Mouse (Mus musculus) megakaryocyte, embryonic 14.5 days (primary cell): ENCODE results near the gene Dhcr24. TPM values are rescaled to one million over a fixed set of nuclear protein-coding genes. Genes with fewer than 3 reads are reported as not detected.

Source experiments
- H3K27me3 ChIP-seq: replicated peaks from 2 replicates; pipeline ENCODE3; 2012; ENCODE audit warnings: inconsistent platforms
- H3K36me3 ChIP-seq: replicated peaks from 2 replicates; pipeline ENCODE3; 2012; ENCODE audit warnings: low read length, inconsistent platforms, mixed read lengths
- H3K4me1 ChIP-seq: 2 replicates; pipeline ENCODE4 v1.6.1; 2012; ENCODE audit warnings: inconsistent platforms
- H3K4me3 ChIP-seq: replicated peaks from 2 replicates; pipeline ENCODE3; 2012; ENCODE audit warnings: moderate library complexity, mild to moderate bottlenecking, inconsistent platforms
- H3K9me3 ChIP-seq: 2 replicates; pipeline ENCODE4 v1.6.1; 2012; ENCODE audit warnings: inconsistent platforms
- FLI1 ChIP-seq: IDR thresholded peaks from 2 replicates; pipeline ENCODE4 v1.6.1; 2012; ENCODE audit warnings: low read length, inconsistent platforms, mixed read lengths
- GATA1 ChIP-seq: IDR thresholded peaks from 3 replicates; pipeline ENCODE4 v1.6.1; 2012; ENCODE audit warnings: mixed read lengths, low read length, inconsistent platforms, borderline replicate concordance
- polyA plus RNA-seq: library from polyadenylated mRNA; stranded (reverse); fragments of >175 nt; gene quantifications from 2 replicates; pipeline ENCODE4 v1.2.3, GENCODE M21; 2012; ENCODE audit warnings: low replicate concordance; ENCODE audit not compliant: insufficient read depth

Dhcr24 gene
- polyA plus RNA-seq, 1 experiment, result 125 TPM

DNA sequence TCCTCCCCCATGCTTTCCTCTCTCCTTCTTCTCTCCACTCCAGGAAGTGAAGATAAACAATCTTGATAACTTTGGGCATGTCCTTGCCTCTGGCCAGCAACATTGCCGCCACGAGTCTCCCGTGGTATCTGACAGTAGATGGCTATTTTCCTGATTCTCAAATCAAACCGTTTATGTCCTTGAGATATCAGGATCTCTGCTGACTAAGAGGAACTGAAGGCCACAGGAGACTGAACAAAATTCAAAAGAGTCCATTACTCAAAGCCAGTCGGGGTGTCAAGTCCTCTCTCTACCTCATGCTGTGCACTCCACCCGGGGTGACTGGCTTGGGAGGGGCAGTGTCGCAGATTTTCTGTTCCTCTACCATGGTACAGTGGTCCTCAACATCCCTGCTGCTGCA lies 26.6 kb upstream of the Dhcr24 start:
- H3K36me3 ChIP-seq, result no peaks in the 10 kb centered on the region
- H3K27me3 ChIP-seq, result peaks cover 38% of the 10 kb centered on the region
- no peak for TF ChIP-seq GATA1
- no peak for TF ChIP-seq FLI1
- peaks cover 44% of the 10 kb centered on the region for H3K4me1 ChIP-seq
- 0 out of 2 replicates have a peak, but pooled peaks cover 5% of the 10 kb centered on the region for H3K9me3 ChIP-seq
- H3K4me3 ChIP-seq, result no peak overlapping the region

DNA sequence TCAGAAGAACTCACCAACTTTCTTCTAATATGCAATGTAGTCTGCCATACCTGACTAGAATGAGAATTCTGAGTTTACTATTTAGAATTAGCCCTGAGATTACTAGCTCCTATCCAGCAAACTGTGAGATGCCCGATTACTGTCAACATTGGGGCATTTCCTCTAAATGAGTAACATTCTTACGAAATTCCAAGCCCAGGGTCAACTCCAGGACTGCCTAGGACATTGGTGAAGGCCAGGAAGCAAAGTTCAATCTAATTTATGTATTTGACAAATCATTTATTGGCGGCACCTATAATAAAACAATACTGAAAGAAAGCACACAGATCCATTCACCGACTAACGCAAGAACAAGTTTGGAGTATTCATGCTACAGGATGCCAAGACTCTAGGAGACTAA lies 21.1 kb upstream of the Dhcr24 start:
- Histone ChIP-seq H3K4me1 (peaks cover 29% of the 10 kb centered on the region), H3K9me3 (0 out of 2 replicates have a peak, but pooled peaks cover 7% of the 10 kb centered on the region), H3K36me3 (no peaks in the 10 kb centered on the region), H3K4me3 (no peak overlapping the region), H3K27me3 (peaks cover 54% of the 10 kb centered on the region)
- TF ChIP-seq FLI1 (no peak), GATA1 (no peak)

DNA sequence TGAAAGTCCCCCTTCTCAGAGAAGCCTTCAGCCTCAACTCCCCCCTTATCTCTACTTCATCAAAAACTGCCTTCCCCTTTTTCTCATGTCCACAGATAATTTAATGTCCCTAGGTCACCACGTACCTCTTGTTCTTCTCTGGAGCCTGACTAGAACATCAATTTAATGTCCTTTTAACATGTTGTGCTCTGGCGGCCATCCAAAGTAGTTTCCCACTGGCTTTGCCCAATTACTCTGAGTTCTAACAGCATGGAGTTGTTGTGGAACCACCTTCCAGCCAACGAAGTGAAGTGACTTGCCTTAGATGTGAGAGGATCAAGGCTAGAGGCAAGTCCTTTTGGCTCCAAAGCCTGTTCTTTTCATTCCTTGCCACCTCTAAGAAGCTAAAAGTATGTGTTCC lies 19.3 kb upstream of the Dhcr24 start:
- Histone ChIP-seq H3K4me3 (no peak overlapping the region), H3K27me3 (peaks cover 57% of the 10 kb centered on the region), H3K4me1 (peaks cover 22% of the 10 kb centered on the region), H3K9me3 (0 out of 2 replicates have a peak, but pooled peaks cover 7% of the 10 kb centered on the region), H3K36me3 (no peaks in the 10 kb centered on the region)
- TF ChIP-seq FLI1 (no peak), GATA1 (no peak)

DNA sequence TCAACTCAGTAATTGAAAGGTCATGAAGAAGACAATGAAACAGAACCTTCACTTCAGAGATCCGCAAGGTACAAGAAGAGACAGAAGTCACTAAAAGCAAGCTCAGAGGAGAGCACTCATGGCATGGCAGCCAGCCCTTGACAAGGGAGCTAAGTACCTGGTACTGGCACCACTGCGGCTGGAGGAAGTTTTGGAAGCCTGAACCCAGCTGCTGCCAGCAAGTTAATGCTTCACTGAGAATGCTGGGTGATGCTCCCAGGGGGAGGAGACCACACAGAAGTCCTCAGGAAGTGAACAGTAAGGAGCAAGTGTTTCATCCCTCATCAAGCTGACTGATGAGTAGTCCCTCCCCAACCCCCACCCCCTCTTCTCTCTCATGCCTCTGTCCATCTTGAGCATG lies 18.6 kb upstream of the Dhcr24 start:
- peaks cover 57% of the 10 kb centered on the region for H3K27me3 ChIP-seq
- TF ChIP-seq FLI1 (no peak), GATA1 (no peak)
- H3K4me1 ChIP-seq, result peaks cover 19% of the 10 kb centered on the region
- no peaks in the 10 kb centered on the region for H3K36me3 ChIP-seq
- H3K9me3 ChIP-seq, result 0 out of 2 replicates have a peak, but pooled peaks cover 7% of the 10 kb centered on the region
- H3K4me3 ChIP-seq, result no peak overlapping the region

DNA sequence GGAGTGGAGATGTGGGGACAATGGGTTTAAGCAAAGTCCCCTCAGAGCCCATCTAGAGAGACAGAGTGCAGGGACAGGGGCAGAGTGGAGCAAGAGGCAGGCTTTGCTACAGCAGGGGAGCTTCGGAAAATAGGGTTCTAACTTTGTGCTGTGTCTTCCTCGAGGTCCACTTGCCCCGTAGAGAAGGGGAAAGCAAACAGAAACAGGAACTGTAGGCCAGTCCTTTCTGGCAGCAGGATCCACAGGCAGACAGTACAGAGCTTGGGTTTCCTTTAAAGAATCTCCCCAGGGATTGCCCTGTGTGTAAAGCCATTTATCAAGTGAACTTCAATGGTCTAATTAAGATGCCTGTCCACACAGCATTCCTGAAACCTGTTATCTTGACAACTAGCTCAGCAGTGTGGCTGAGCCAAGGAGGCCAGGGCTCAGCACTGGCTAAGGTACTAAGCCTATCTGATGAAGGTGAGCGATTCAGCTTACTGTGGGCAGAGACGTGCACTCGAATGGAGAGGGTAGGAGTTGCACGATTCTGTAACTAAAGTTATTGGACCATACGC lies 14.9 kb upstream of the Dhcr24 start:
- Histone ChIP-seq H3K4me3 (no peak overlapping the region), H3K9me3 (peaks cover 5% of the 10 kb centered on the region), H3K36me3 (no peaks in the 10 kb centered on the region), H3K27me3 (peaks cover 48% of the 10 kb centered on the region), H3K4me1 (peaks cover 16% of the 10 kb centered on the region)
- TF ChIP-seq GATA1 (no peak), FLI1 (no peak)

DNA sequence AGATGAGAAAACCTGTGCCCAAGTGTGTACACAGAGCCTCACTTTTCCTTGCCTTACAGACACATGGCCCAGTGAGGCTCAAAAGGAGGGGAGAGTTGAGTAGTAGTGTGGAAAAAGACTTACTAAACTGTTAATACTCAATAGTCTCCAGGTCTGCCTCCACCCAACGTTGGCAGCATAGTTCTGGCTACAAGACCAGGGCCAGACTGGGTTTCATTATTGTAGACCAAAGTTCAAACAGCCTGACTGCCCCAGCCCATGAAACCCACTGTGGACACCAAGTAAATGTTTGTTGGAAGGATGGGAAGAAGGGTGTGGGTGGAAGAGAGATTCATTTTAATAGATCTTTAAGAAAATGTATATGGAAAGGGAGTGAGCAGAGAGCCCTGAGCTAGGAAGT lies 13.9 kb upstream of the Dhcr24 start:
- Histone ChIP-seq H3K27me3 (peaks cover 43% of the 10 kb centered on the region), H3K9me3 (peaks cover 5% of the 10 kb centered on the region), H3K36me3 (no peaks in the 10 kb centered on the region), H3K4me1 (peaks cover 16% of the 10 kb centered on the region), H3K4me3 (no peak overlapping the region)
- TF ChIP-seq GATA1, result no peak

DNA sequence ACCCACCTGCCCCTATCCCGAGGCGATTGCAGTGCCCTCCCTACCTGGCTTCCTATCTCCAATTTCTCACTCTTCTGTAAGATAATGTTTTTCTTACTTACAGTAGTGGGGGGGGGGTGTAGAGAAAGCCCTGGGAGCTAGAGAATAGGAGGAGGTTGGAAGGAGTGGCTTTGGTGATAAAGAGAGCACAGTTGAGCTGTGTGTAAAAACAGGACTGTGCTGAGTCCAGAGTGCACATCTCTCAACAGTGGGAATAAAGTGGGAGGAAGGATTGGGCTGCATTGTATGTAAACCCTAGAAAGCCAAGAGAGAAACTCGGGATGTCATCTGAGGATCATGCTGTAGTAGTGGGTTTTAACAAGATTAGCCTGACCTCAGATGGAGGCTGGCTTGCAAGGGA lies 12.7 kb upstream of the Dhcr24 start:
- Histone ChIP-seq H3K4me3 (no peak overlapping the region), H3K4me1 (peaks cover 6% of the 10 kb centered on the region; the same call in 1 of the 2 replicates), H3K27me3 (peaks cover 36% of the 10 kb centered on the region), H3K36me3 (no peaks in the 10 kb centered on the region), H3K9me3 (peaks cover 6% of the 10 kb centered on the region)
- no peak for TF ChIP-seq FLI1

DNA sequence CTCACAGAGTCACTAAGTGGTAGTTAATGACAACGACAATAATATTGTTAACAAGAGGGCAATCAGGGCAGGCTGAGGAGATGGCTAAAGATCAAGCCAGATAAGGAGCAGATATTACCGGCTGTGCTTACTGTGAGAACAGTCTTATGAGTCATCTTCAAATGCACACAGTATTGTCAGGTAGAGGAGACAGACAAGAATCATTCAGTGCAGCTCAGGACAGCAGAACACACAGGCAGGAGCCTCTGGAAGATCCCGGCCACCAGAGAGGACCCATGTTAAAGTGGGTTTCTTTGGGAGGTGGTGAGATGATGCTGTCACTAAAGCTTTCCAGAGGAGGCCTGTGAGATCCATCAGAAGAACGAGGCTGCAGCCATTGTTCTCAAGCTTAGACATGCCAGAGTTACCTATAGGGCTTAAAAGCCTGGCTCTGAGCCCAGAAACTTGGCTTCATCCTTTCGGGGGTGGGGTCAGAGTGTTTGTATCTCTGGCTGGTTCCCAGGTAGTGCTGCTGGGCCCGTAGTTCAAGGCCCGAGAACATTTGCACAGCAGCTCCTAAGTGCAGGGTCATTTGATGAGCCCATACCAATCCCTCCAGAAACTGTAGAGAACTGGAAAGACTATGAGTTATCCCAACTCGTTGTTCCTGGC lies 10.2 kb upstream of the Dhcr24 start:
- Histone ChIP-seq H3K4me1 (peaks cover 3% of the 10 kb centered on the region; the same call in 1 of the 2 replicates), H3K27me3 (peaks cover 43% of the 10 kb centered on the region), H3K36me3 (no peaks in the 10 kb centered on the region), H3K4me3 (no peak overlapping the region), H3K9me3 (peaks cover 8% of the 10 kb centered on the region)
- TF ChIP-seq GATA1, result no peak
- TF ChIP-seq FLI1, result no peak

DNA sequence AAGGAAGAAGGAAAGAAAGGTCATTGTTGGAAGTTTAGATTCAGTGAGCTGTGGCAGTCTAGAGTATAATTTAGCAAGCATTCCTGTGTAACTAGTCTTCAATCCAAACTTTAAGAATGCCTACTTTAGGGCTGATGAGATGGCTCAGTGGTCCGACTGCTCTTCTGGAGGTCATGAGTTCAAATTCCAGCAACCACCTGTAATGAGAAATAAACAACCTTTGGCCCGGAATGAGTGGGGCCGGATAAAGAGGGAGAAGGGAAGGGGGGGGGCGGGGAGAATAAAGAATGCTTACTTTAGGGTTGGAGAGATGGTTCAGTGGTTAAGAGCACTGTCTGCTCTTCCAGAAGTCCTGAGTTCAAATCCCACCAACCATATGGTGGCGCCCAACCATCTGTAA lies 3.6 kb upstream of the Dhcr24 start:
- Histone ChIP-seq H3K4me1 (peaks cover 22% of the 10 kb centered on the region), H3K36me3 (peaks cover 2% of the 10 kb centered on the region), H3K27me3 (peaks cover 23% of the 10 kb centered on the region), H3K9me3 (peaks cover 2% of the 10 kb centered on the region; the same call in 1 of the 2 replicates), H3K4me3 (no peak overlapping the region)
- TF ChIP-seq FLI1, result no peak
- TF ChIP-seq GATA1, result no peak

DNA sequence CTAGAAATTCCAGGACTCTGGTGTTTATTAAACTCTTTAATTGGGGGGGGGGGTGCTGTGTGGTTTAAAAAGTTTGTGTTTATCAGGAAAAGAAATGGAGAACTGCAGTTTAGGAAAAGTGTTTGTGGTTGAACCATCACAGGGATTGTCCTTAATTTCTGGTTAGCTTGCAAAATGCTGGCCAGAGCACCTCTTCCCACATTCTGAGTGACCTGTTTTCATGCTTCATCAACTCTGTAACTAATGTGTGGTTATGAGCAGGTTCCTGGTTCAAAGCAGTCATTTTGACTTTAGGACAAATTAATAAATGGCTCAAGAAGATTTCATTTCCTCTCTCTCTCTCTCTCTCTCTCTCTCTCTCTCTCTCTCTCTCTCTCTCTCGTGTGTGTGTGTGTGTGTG lies 2.9 kb upstream of the Dhcr24 start:
- H3K4me1 ChIP-seq, result peaks cover 30% of the 10 kb centered on the region
- no peak for TF ChIP-seq FLI1
- no peak overlapping the region for H3K4me3 ChIP-seq
- peaks cover 23% of the 10 kb centered on the region for H3K27me3 ChIP-seq
- H3K9me3 ChIP-seq, result peaks cover 2% of the 10 kb centered on the region; the same call in 1 of the 2 replicates
- H3K36me3 ChIP-seq, result peaks cover 5% of the 10 kb centered on the region
